Mouse (Mus musculus) thymus, adult 2 months (tissue): ENCODE measurements around the gene Gm45902. TPM values are rescaled to one million over a fixed set of nuclear protein-coding genes. Genes with fewer than 3 reads are reported as not detected.

ENCODE experiments used
- DNase-seq: peaks from one replicate; pipeline ENCODE4 v3.0.0; 2021
- H3K27ac ChIP-seq: fragments of 200-500 bp; 2 replicates; pipeline ENCODE4 v1.5.1; 2012; ENCODE audit warnings: low read length, control low read depth; ENCODE audit not compliant: control insufficient read depth, insufficient read depth
- H3K27me3 ChIP-seq: fragments of 200-500 bp; 2 replicates; pipeline ENCODE4 v1.6.1; 2012; ENCODE audit warnings: mild to moderate bottlenecking, low read length, moderate library complexity, mixed read lengths; ENCODE audit not compliant: control insufficient read depth, insufficient read depth
- H3K36me3 ChIP-seq: fragments of 200-500 bp; 2 replicates; pipeline ENCODE4 v1.6.1; 2012; ENCODE audit warnings: mild to moderate bottlenecking, low read length, moderate library complexity; ENCODE audit not compliant: control insufficient read depth, insufficient read depth
- H3K4me1 ChIP-seq: fragments of 200-500 bp; replicated peaks from 2 replicates; pipeline ENCODE4 v1.6.1; 2012; ENCODE audit warnings: low read length; ENCODE audit not compliant: control insufficient read depth, insufficient read depth
- H3K4me3 ChIP-seq: fragments of 200-500 bp; 2 replicates; pipeline ENCODE4 v1.5.1; 2012; ENCODE audit warnings: mild to moderate bottlenecking, low read length, control low read depth, moderate library complexity; ENCODE audit not compliant: control insufficient read depth, insufficient read depth
- CTCF ChIP-seq: fragments of 200-500 bp; IDR thresholded peaks from 2 replicates; pipeline ENCODE4 v1.5.1; 2012; ENCODE audit warnings: mild to moderate bottlenecking, control low read depth, low read length, moderate library complexity, borderline replicate concordance; ENCODE audit not compliant: control insufficient read depth, poor library complexity, insufficient read depth; ENCODE audit errors: extremely low read depth
- POLR2A ChIP-seq: fragments of 200-500 bp; IDR thresholded peaks from 2 replicates; pipeline ENCODE4 v1.6.1; 2012; ENCODE audit warnings: mild to moderate bottlenecking, low read length, control low read depth, moderate library complexity; ENCODE audit not compliant: control insufficient read depth, poor library complexity, insufficient read depth; ENCODE audit errors: extremely low read depth
- WGBS: fragments of 180-500 bp; shearing (Covaris S2); methylation state at CpG from one replicate; pipeline ENCODE4 v1.1.7; 2018; 5-methylcytosine and 5-hydroxymethylcytosine counted together
- polyA plus RNA-seq: library from polyadenylated mRNA; depleted of rRNA; stranded (reverse); fragments of >200 nt; gene quantifications from 2 replicates; pipeline ENCODE4 v1.2.3, GENCODE M21; 2012

Gm45902 gene
- polyA plus RNA-seq, 1 experiment, result 6.1 TPM

GRCm38 (mm10) chr2:3512076-3512475, 514 bp downstream of the Gm45902 start:
- no peak for TF ChIP-seq POLR2A
- TF ChIP-seq CTCF, result no peak
- under 1% methylated on average over 15 of the region's 15 CpGs for WGBS
- Histone ChIP-seq H3K27me3 (no peaks in the 10 kb centered on the region), H3K36me3 (peaks cover 20% of the 10 kb centered on the region), H3K4me3 (peak overlapping the region; percentile 72), H3K27ac (peak overlapping the region; percentile 10; the same call in 1 of the 2 replicates), H3K4me1 (no peaks in the 10 kb centered on the region; the same call in 1 of the 2 replicates)
- peak; percentile 50 for DNase-seq

- Histone ChIP-seq H3K4me3 (no peak overlapping the region), H3K27me3 (no peaks in the 10 kb centered on the region), H3K36me3 (peaks cover 55% of the 10 kb centered on the region), H3K27ac (no peak overlapping the region), H3K4me1 (no peaks in the 10 kb centered on the region)
- TF ChIP-seq POLR2A, result no peak
- TF ChIP-seq CTCF, result no peak
- DNase-seq, result no peak
- 95% methylated on average over 5 of the region's 5 CpGs for WGBS
Observed at GRCm38 (mm10) chr2:3500886-3501285, 11.7 kb downstream of the Gm45902 start.

GRCm38 (mm10) chr2:3499543-3499942, 13.0 kb downstream of the Gm45902 start:
- TF ChIP-seq POLR2A (no peak), CTCF (no peak)
- DNase-seq, result no peak
- no peak overlapping the region for H3K4me3 ChIP-seq
- 92% methylated on average over 6 of the region's 6 CpGs for WGBS
- H3K4me1 ChIP-seq, result no peaks in the 10 kb centered on the region
- H3K36me3 ChIP-seq, result peaks cover 56% of the 10 kb centered on the region
- H3K27ac ChIP-seq, result no peak overlapping the region
- no peaks in the 10 kb centered on the region for H3K27me3 ChIP-seq

- WGBS, result 95% methylated on average over 3 of the region's 3 CpGs
- TF ChIP-seq CTCF, result no peak
- TF ChIP-seq POLR2A, result no peak
Observed at GRCm38 (mm10) chr2:3493833-3494409, 18.7 kb downstream of the Gm45902 start.

GRCm38 (mm10) chr2:3489816-3490215, 22.8 kb downstream of the Gm45902 start:
- Histone ChIP-seq H3K27me3 (no peaks in the 10 kb centered on the region), H3K36me3 (peaks cover 54% of the 10 kb centered on the region), H3K4me3 (no peak overlapping the region), H3K4me1 (no peaks in the 10 kb centered on the region), H3K27ac (no peak overlapping the region)
- TF ChIP-seq POLR2A (no peak), CTCF (no peak)
- 96% methylated on average over 3 of the region's 3 CpGs for WGBS
- DNase-seq, result no peak

More at GRCm38 (mm10) chr2:3493833-3494409, 18.7 kb downstream of the Gm45902 start:
- peaks cover 84% of the 10 kb centered on the region for H3K36me3 ChIP-seq
- DNase-seq, result no peak
- no peaks in the 10 kb centered on the region for H3K27me3 ChIP-seq
- H3K4me1 ChIP-seq, result no peaks in the 10 kb centered on the region
- no peak overlapping the region for H3K27ac ChIP-seq
- H3K4me3 ChIP-seq, result no peak overlapping the region

- 79% methylated on average over 3 of the region's 3 CpGs for WGBS
- DNase-seq, result no peak
- Histone ChIP-seq H3K27ac (no peak overlapping the region), H3K36me3 (no peaks in the 10 kb centered on the region), H3K4me3 (no peak overlapping the region), H3K27me3 (no peaks in the 10 kb centered on the region), H3K4me1 (peaks cover 3% of the 10 kb centered on the region)
- TF ChIP-seq POLR2A, result no peak
- no peak for TF ChIP-seq CTCF
Observed at GRCm38 (mm10) chr2:3480239-3480638, 32.4 kb downstream of the Gm45902 start.

GRCm38 (mm10) chr2:3475746-3476251, 36.8 kb downstream of the Gm45902 start:
- H3K4me3 ChIP-seq, result no peak overlapping the region
- no peaks in the 10 kb centered on the region for H3K27me3 ChIP-seq
- H3K36me3 ChIP-seq, result no peaks in the 10 kb centered on the region
- H3K4me1 ChIP-seq, result peaks cover 5% of the 10 kb centered on the region
- no peak overlapping the region for H3K27ac ChIP-seq
- 48% methylated on average over 3 of the region's 3 CpGs for WGBS
- no peak for DNase-seq
- no peak for TF ChIP-seq POLR2A
- no peak for TF ChIP-seq CTCF
